Mouse (Mus musculus) right cerebral cortex, postnatal 25 days (tissue): ENCODE results near the gene Prcc.
"Not testable (repeated sequence)": the region's sequence is repeated elsewhere in the genome, so short reads cannot be mapped to it uniquely, and the experiment has no call there.

Source experiments
- DNase-seq: peaks from one replicate; pipeline ENCODE4 v3.0.0; 2022

The Prcc gene

DNA sequence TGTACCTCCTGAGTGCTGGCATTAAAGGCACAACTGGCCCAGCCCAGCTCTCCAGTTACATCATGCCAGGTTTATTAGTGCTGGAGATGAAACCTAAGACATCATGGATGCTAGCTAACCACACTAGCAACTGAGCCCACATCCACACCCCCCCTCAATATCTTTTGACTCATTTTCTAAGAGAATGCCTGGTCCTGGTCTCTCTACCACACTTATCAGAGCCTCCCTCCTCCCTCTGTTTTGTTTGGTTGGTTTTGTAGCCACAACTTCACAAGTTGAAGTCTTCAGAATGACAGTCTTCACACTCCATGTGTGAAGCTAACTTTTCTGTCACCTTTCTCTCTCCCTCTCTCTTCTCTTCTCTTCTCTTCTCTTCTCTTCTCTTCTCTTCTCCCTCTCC lies 44.5 kb downstream of the Prcc start:
- DNase-seq = no peak

DNA sequence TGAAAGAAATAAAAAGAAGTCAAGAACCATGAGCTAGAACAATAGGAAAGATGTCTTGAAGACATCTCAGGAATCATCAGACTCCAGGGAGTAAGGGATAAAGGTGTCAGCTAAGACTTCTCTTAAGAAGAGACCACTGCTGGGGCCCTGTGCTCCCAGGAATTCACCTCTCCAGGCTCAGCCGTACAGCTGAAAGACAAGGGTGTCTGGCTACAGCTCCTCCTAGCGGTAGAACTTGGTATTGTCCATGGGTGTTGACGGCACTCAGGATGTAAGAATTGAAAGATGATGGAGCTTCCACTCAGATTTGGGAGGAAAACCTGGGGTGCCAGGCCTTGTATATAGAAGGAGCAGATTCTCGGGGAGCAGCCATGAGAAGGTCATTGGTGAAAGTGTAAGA lies 46.8 kb downstream of the Prcc start:
- DNase-seq = peak; percentile 50

DNA sequence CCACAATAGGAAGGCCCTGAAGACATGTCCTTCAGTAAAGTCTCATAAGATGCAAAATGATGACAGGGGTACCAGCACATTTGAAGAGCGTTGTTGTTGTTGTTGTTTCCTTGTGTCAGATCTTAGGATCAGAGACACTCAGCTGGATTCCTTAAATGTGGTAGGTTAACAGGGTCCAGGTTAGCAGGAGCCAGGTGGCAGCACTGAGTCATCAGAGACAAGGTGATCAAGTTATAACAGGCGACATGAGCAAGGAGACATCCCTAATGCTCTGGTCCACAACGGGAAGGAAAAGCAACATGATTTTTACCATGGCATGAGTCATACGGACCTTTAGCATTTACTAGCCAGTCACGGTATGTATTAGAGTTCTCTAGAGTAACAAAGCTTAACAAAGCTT lies 51.9 kb downstream of the Prcc start:
- no peak for DNase-seq

DNA sequence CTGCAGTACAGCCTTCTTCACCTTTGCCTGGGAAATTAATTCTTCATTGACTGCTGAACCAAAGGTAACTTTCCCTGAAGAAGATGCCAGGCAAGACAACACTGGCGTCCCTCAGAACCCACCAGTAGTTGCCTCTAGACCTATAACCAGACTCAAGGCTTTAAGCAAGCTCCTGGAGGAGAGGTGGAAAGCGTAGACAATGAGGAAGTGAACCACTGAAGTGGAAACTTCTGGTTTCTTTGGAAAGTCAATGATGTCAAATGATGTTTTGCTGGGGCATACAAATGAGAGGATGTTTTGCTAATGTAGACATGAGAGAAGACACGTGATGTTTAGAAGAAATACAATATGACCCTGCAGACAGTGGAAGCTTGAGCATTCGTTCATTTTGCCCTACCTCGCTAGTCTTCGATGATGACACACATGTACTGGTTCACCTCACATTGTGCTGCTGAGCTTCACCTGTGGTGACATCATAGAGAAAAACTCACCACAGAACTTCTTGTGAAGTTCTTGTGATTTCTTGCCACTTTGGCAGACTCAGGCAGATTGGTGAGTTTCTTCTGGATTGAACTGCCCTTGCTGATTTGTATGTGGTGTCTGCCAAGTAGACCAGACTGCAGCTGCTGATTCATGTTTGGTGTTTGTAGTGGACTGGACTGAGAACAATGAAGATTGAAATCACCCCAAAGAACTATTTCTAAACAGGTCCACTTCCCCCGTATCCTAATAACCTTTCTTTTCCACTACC lies 53.1 kb downstream of the Prcc start:
- no peak for DNase-seq

DNA sequence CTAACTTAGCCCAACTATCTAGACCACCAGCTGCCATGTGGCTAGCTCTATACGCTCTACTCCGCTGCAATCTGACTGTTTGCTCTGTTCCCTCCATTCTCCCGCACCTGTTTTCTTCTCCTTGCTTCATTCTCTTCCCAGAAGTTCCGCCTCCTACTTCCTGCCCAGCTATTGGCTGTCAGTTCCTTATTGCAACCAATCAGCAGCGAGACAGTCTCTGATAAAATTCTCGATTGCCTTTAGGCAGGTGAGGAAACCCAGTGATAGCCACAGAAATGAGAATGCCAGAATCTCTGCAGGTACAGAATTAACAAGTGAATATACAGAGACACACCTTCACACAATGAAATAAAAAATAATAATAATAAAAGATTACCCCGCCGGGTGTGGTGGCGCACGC lies 56.4 kb downstream of the Prcc start:
- no peak for DNase-seq

DNA sequence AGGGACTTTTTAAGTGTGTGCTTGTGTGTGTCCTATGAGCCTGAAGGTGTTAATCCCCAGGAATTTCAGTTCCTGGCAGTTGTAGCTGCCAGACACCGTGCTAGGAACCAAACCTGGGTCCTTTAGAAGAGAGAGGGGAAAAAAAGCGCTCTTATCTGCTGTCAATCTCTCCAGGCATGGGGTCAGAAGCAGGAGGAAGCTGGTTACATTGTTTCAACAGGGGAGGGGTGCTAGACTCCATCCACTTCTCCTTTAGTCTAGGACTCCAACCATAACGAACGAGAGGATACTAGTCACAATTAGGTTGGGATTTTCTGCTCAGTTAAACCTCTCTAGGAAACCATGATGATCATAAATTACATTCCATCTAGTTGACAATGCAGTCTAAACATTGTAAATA lies 57.0 kb downstream of the Prcc start:
- DNase-seq = no peak

DNA sequence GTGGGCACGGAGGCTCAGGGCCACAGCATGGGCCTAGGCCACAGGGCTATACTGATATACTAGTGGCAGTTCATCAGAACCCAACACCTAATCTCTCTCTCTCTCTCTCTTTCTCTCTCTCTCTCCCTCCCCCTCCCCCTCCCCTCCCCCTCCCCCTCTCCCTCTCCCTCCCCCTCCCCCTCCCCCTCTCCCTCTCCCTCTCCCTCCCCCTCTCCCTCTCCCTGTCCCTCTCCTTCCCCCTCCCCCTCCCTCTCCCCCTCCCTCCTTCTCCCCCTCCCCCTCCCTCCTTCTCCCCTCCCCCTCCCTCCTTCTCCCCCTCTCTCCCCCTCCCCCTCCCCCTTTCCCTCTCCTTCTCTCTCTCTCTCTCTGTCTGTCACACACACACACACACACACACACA lies 61.2 kb downstream of the Prcc start, which contains the start of gene Pear1:
TSS of gene Pear1 (minus strand) at position 101 of the 400 bp plus-strand sequence.
- not testable (repeated sequence) for DNase-seq

DNA sequence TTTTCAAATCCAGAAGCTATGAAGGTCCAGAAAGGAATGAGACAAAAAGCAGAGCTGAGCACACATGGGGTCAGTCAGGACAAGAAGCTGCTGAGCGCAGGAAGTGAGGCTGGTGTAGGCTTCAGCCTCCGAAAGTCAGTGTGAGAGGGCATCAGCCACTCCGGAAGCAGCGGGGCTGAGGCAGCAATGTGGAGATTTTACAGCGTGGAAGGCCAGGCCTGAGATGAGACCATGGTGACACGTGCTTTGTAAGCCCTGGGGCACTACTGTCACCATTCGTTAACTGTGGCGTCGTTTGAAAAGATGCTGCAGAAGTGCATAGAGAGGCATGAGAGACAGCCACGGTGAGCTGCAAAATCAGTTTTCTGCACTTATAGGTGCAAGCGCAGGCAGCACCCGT lies 67.2 kb downstream of the Prcc start:
- no peak for DNase-seq

DNA sequence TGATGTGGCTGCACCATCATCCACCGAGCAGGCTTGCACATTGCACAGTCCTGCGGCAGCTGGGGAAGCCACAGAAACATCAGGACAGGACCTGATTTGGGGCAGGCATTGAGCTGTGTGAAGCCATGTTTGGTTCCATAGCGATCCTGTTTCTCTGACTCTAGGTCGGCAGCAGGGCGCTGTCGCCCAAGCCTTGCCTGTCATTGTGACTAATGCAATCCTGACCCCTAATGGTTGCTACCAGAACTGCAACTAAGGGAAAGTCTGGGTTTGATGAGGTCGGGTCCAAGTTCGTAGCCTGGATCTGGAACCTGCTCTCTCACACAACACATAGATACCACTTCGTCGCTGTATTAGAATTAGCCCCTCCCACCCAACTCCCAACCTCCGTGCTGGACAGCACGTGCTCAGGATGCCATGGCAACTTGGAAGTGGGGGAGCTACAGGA lies 68.7 kb downstream of the Prcc start:
- peak; percentile 50 for DNase-seq

DNA sequence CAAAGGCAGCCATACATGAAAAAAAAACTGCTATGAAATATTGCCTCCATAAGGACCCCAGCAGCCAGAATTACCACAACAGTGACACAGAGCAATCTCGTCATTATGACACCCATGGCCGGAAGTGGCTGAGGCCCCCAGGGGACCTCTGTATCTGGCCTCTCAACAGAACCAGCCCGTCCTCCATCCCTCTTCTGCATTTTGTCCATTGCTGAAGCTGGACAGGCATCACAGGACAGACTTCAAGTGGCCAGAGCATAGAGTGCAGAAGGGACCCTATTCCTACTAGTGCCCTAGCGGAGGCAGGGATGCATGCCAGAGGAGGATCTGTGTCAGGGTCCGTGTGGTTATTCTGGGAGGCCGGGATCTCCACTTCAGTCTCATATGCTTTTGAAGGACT lies 69.2 kb downstream of the Prcc start:
- no peak for DNase-seq

DNA sequence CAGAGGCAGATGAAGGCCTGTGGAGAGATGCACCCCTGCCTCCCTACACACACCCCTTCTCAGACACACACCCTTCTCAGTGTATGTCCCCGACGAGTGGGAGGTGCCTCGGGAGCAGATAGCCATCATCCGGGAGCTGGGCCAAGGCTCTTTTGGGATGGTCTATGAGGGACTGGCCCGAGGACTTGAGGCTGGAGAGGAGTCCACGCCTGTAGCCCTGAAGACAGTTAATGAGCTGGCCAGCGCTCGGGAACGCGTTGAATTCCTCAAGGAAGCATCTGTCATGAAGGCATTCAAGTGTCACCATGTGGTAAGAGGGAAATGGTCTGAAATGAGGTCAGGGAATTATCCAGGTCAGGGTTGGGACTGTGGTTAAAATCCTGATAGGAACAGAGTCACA lies 72.5 kb downstream of the Prcc start:
- DNase-seq = no peak

DNA sequence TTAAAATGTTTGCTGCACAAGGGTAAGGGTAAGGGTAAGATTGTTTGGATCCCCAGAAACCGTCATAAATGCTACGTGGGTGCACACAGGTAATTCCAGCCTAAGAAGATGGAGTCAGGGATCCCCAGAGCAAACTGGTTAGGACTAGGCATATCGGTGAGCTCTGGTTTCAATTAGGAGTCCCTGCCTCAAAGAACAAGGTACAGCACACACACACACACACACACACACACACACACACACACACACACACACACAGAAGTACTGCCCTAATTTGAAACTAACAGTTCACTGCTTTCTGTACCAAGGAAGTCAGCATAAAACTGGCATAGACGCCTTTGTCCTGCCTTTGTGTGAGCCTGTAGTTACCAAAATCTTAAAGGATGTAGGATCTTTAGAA lies 73.0 kb downstream of the Prcc start:
- DNase-seq = no peak

DNA sequence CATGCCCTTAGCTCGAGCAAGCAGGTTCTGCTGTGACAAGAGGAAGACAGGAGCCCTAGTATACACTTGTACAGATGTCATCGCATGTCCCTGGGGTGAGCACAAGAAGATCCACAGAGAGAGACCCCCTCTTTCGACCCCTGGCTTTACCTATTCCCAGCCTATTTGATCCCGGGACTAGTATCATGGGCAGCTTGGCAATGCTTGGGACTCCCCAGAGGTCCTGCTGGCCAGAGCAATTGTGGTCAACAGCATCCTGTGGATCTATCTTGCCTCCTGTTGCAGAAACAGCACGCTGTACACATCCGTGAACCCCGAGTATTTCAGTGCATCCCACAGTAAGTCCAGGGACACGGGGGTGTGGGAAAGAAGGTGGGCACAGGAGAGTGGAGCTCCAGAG lies 74.1 kb downstream of the Prcc start:
- no peak for DNase-seq

DNA sequence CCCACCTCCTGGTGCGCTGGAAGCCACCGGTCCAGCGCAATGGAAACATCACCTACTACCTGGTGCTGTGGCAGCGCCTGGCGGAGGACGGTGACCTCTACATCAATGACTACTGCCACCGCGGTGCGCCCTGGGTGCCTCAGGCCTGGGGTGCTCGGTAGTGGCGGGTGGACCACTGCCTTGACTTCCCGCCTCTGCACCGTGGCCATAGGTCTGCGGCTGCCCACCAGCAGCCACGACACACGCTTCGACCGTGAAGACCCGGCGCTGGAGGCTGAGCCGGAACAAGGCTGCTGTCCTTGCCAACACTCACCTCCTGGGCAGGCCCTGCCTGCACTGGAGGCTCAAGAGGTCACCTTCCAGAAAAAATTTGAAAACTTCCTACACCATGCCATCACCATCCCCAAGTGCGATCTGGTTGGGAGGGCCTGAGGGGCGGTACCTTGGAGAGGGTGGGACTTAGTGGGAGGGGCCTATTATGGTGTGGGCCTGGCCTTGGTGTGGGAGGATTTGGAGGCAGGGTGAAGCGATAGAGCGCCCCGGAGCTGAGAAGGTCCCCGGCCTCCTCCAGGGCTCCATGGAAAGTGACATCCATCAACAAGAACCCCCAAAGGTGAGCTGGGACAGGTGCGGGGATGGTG lies 76.0 kb downstream of the Prcc start:
- no peak for DNase-seq
